Mouse (Mus musculus): ENCODE data around the gene Zdhhc6. TPM values are rescaled to one million over a fixed set of nuclear protein-coding genes. Genes with fewer than 3 reads are reported as not detected.

Gene Zdhhc6
- polyA plus RNA-seq, 1 experiment from 2014 or later: 103 TPM

GRCm38 (mm10) chr19:55319036-55319435, 3.2 kb upstream of the Zdhhc6 start:
- H3K27me3 ChIP-seq (ENCODE audit: control insufficient read depth, insufficient read depth, low read length): no peaks in the 10 kb centered on the region
- ATAC-seq (ENCODE audit: insufficient number of reproducible peaks, low FRiP score, low TSS enrichment, low read depth) (no peak), DNase-seq (ENCODE audit: low spot score) (no peak)
- no peak overlapping the region for H3K27ac ChIP-seq (replicated peaks; ENCODE audit: low read depth, low read length)
- H3K4me3 ChIP-seq (ENCODE audit: low read depth, low read length): no peak overlapping the region
- H3K9me3 ChIP-seq (ENCODE audit: control insufficient read depth, low read length): no peaks in the 10 kb centered on the region
- no peaks in the 10 kb centered on the region for H3K36me3 ChIP-seq (ENCODE audit: control insufficient read depth, insufficient read depth, low read length)
- no peak overlapping the region for H3K9ac ChIP-seq (ENCODE audit: low read length)
- peaks cover 6% of the 10 kb centered on the region for H3K4me1 ChIP-seq (ENCODE audit: control insufficient read depth, insufficient read depth, low read length)
- 80% methylated on average over 3 of the region's 3 CpGs for WGBS
- no peak overlapping the region for H3K4me2 ChIP-seq (ENCODE audit: low read depth, severe bottlenecking)

GRCm38 (mm10) chr19:55316901-55317300, 1.1 kb upstream of the Zdhhc6 start:
- Histone ChIP-seq H3K27me3 (ENCODE audit: control insufficient read depth, insufficient read depth, low read length) (no peaks in the 10 kb centered on the region), H3K27ac (replicated peaks; ENCODE audit: low read depth, low read length) (no peak overlapping the region), H3K36me3 (ENCODE audit: control insufficient read depth, insufficient read depth, low read length) (0 out of 2 replicates have a peak, but pooled peaks cover 1% of the 10 kb centered on the region), H3K4me1 (ENCODE audit: control insufficient read depth, insufficient read depth, low read length) (peaks cover 6% of the 10 kb centered on the region), H3K4me2 (ENCODE audit: low read depth, severe bottlenecking) (peak overlapping the region; percentile 87; the same call in 1 of the 2 replicates), H3K9me3 (ENCODE audit: control insufficient read depth, low read length) (no peaks in the 10 kb centered on the region), H3K4me3 (ENCODE audit: low read depth, low read length) (peak overlapping the region; percentile 68), H3K9ac (ENCODE audit: low read length) (no peak overlapping the region)
- ATAC-seq (ENCODE audit: insufficient number of reproducible peaks, low FRiP score, low TSS enrichment, low read depth): no peak
- WGBS: 63% methylated on average over 10 of the region's 10 CpGs
- DNase-seq (ENCODE audit: low spot score): no peak

DNA sequence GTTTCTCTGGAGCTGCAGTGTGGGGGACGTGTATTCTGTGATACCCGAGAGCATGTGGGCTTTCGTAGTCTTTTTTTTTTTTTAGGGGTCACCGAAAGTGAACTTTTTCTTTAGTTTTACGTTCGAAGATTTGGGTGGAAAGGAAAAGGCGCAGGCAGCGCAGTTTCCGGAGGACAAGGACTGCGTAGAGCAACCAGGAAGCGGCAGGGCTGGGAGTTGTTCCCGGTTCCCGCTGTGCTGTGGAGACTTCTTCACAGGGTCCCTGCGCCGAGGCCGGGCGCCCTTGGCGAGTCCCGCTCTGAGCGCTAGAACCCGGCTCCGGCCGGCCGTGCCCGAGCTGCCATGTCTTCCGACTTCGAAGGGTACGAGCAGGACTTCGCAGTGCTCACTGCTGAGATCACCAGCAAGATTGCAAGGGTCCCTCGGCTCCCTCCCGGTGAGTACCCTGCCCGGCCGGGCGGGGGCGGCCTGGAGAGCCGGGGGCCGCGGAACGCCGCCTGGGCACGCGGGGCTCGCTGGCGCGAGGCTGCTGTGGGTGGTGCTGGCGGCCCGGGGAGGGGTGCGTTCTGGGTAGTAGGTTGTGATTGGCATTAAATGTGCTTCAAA, 380 bp upstream of the Zdhhc6 start, which contains the start of gene Vti1a:
Gene Vti1a (plus strand): TSS at position 187 of the 606 bp plus-strand sequence.
- Histone ChIP-seq H3K27ac (replicated peaks; ENCODE audit: low read depth, low read length) (peak within 1 kb of the TSS; percentile 6; the same call in 1 of the 2 replicates), H3K4me1 (ENCODE audit: control insufficient read depth, insufficient read depth, low read length) (peaks cover 6% of the 10 kb centered on the region), H3K27me3 (ENCODE audit: control insufficient read depth, insufficient read depth, low read length) (no peaks in the 10 kb centered on the region), H3K9ac (ENCODE audit: low read length) (peak within 1 kb of the TSS; percentile 68), H3K4me2 (ENCODE audit: low read depth, severe bottlenecking) (peak within 1 kb of the TSS; percentile 87), H3K36me3 (ENCODE audit: control insufficient read depth, insufficient read depth, low read length) (peaks cover 2% of the 10 kb centered on the region; the same call in 1 of the 2 replicates), H3K9me3 (ENCODE audit: control insufficient read depth, low read length) (no peaks in the 10 kb centered on the region), H3K4me3 (ENCODE audit: low read depth, low read length) (peak within 1 kb of the TSS; percentile 68)
- DNase-seq (ENCODE audit: low spot score) (peak; percentile 93), ATAC-seq (ENCODE audit: insufficient number of reproducible peaks, low FRiP score, low TSS enrichment, low read depth) (peak; percentile 72; the same call in 1 of the 2 replicates)
- under 1% methylated on average over 48 of the region's 48 CpGs for WGBS

- no peak for ATAC-seq (ENCODE audit: insufficient number of reproducible peaks, low FRiP score, low TSS enrichment, low read depth)
- Histone ChIP-seq H3K36me3 (ENCODE audit: control insufficient read depth, insufficient read depth, low read length) (peaks cover 8% of the 10 kb centered on the region; the same call in 1 of the 2 replicates), H3K4me2 (ENCODE audit: low read depth, severe bottlenecking) (no peak overlapping the region), H3K27ac (replicated peaks; ENCODE audit: low read depth, low read length) (no peak overlapping the region), H3K9ac (ENCODE audit: low read length) (no peak overlapping the region), H3K4me1 (ENCODE audit: control insufficient read depth, insufficient read depth, low read length) (peaks cover 6% of the 10 kb centered on the region), H3K4me3 (ENCODE audit: low read depth, low read length) (no peak overlapping the region), H3K27me3 (ENCODE audit: control insufficient read depth, insufficient read depth, low read length) (no peaks in the 10 kb centered on the region), H3K9me3 (ENCODE audit: control insufficient read depth, low read length) (no peaks in the 10 kb centered on the region)
- WGBS: 95% methylated on average over 2 of the region's 2 CpGs
- no peak for DNase-seq (ENCODE audit: low spot score)
These were observed 2.2 kb downstream of the Zdhhc6 start for GRCm38 (mm10) chr19:55313649-55314048.

DNA sequence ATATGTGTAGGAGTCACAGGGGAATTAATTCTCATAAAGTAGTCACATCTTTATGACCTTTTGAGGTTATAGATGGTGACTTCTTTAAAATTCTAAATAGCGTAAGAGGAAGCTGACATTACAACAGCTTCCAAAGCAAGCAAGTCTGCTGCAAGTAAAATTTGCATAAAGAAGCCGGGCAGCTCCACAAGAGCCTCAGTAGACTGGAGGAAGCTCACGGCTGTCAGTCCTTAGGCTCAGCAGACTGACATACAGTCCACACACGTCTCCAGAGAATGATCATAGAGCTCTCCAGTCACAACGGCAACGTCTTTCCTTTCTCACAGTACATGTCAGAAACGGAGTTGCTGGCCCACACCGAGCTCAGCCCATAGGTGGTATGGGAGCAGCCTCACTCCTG, 4.0 kb downstream of the Zdhhc6 start:
- ATAC-seq (ENCODE audit: insufficient number of reproducible peaks, low FRiP score, low TSS enrichment, low read depth) (no peak), DNase-seq (ENCODE audit: low spot score) (no peak)
- Histone ChIP-seq H3K27me3 (ENCODE audit: control insufficient read depth, insufficient read depth, low read length) (no peaks in the 10 kb centered on the region), H3K36me3 (ENCODE audit: control insufficient read depth, insufficient read depth, low read length) (peaks cover 8% of the 10 kb centered on the region; the same call in 1 of the 2 replicates), H3K9ac (ENCODE audit: low read length) (no peak overlapping the region), H3K4me1 (ENCODE audit: control insufficient read depth, insufficient read depth, low read length) (peaks cover 6% of the 10 kb centered on the region), H3K27ac (replicated peaks; ENCODE audit: low read depth, low read length) (no peak overlapping the region), H3K4me3 (ENCODE audit: low read depth, low read length) (no peak overlapping the region), H3K9me3 (ENCODE audit: control insufficient read depth, low read length) (no peaks in the 10 kb centered on the region), H3K4me2 (ENCODE audit: low read depth, severe bottlenecking) (no peak overlapping the region)
- 90% methylated on average over 8 of the region's 8 CpGs for WGBS

- Histone ChIP-seq H3K27me3 (ENCODE audit: control insufficient read depth, insufficient read depth, low read length) (no peaks in the 10 kb centered on the region), H3K4me2 (ENCODE audit: low read depth, severe bottlenecking) (no peak overlapping the region), H3K9ac (ENCODE audit: low read length) (no peak overlapping the region), H3K27ac (replicated peaks; ENCODE audit: low read depth, low read length) (no peak overlapping the region), H3K4me3 (ENCODE audit: low read depth, low read length) (no peak overlapping the region), H3K36me3 (ENCODE audit: control insufficient read depth, insufficient read depth, low read length) (peaks cover 11% of the 10 kb centered on the region), H3K9me3 (ENCODE audit: control insufficient read depth, low read length) (no peaks in the 10 kb centered on the region), H3K4me1 (ENCODE audit: control insufficient read depth, insufficient read depth, low read length) (no peaks in the 10 kb centered on the region)
- DNase-seq (ENCODE audit: low spot score): no peak
- no peak for ATAC-seq (ENCODE audit: insufficient number of reproducible peaks, low FRiP score, low TSS enrichment, low read depth)
These were observed 10.8 kb downstream of the Zdhhc6 start for GRCm38 (mm10) chr19:55305024-55305423.

DNA sequence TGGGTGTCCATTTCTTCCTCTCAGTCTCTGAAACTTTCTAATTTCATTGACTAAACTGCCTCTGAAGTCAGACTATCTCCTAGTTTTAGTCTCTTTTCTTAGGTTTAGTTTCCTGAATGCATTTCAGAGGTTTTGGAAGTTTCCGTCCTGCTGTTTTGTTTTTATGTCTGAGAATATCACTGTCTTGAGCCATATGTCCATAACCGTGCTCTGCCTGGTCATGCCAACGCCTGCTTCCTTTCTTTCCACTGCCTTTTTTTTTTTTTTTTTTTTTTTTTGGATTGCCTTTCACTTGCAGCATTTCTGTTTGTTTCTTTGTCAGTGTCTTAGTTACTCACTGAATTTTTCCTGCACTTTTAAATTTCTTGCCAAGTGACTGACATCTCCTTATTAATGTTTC, 15.3 kb downstream of the Zdhhc6 start:
- no peaks in the 10 kb centered on the region for H3K4me1 ChIP-seq (ENCODE audit: control insufficient read depth, insufficient read depth, low read length)
- DNase-seq (ENCODE audit: low spot score) (no peak), ATAC-seq (ENCODE audit: insufficient number of reproducible peaks, low FRiP score, low TSS enrichment, low read depth) (no peak)
- H3K27ac ChIP-seq (replicated peaks; ENCODE audit: low read depth, low read length): no peak overlapping the region
- WGBS: 93% methylated on average over 3 of the region's 3 CpGs
- H3K36me3 ChIP-seq (ENCODE audit: control insufficient read depth, insufficient read depth, low read length): peaks cover 14% of the 10 kb centered on the region
- H3K27me3 ChIP-seq (ENCODE audit: control insufficient read depth, insufficient read depth, low read length): no peaks in the 10 kb centered on the region
- H3K9me3 ChIP-seq (ENCODE audit: control insufficient read depth, low read length): no peaks in the 10 kb centered on the region
- no peak overlapping the region for H3K4me2 ChIP-seq (ENCODE audit: low read depth, severe bottlenecking)
- no peak overlapping the region for H3K9ac ChIP-seq (ENCODE audit: low read length)
- H3K4me3 ChIP-seq (ENCODE audit: low read depth, low read length): no peak overlapping the region

DNA sequence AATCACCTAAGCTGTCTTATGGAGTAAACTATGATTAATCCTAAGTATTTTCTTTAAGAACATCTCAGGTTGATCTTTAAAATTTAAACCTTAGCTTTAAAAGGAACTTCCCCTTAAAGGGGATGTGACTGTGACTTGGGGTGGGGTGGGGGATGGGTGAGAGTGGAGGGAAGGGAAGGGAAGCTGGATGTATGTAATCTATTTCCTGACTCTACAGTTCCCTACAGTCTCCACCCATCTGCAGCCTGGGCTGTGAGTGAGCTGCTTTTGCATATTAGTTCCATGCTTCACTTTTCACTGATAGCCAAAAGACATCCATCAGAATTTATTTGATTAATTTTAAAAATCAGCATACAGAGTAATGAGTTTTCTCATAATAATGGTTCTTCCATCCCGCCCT, 16.5 kb downstream of the Zdhhc6 start:
- Histone ChIP-seq H3K9me3 (ENCODE audit: control insufficient read depth, low read length) (no peaks in the 10 kb centered on the region), H3K4me1 (ENCODE audit: control insufficient read depth, insufficient read depth, low read length) (no peaks in the 10 kb centered on the region), H3K4me3 (ENCODE audit: low read depth, low read length) (no peak overlapping the region), H3K27ac (replicated peaks; ENCODE audit: low read depth, low read length) (no peak overlapping the region), H3K9ac (ENCODE audit: low read length) (no peak overlapping the region), H3K36me3 (ENCODE audit: control insufficient read depth, insufficient read depth, low read length) (peaks cover 18% of the 10 kb centered on the region), H3K27me3 (ENCODE audit: control insufficient read depth, insufficient read depth, low read length) (no peaks in the 10 kb centered on the region), H3K4me2 (ENCODE audit: low read depth, severe bottlenecking) (no peak overlapping the region)
- no peak for ATAC-seq (ENCODE audit: insufficient number of reproducible peaks, low FRiP score, low TSS enrichment, low read depth)
- WGBS: 95% methylated on average over 1 of the region's 1 CpGs
- DNase-seq (ENCODE audit: low spot score): no peak

GRCm38 (mm10) chr19:55297961-55298360, 17.9 kb downstream of the Zdhhc6 start:
- Histone ChIP-seq H3K27ac (replicated peaks; ENCODE audit: low read depth, low read length) (no peak overlapping the region), H3K4me2 (ENCODE audit: low read depth, severe bottlenecking) (no peak overlapping the region), H3K4me3 (ENCODE audit: low read depth, low read length) (no peak overlapping the region), H3K27me3 (ENCODE audit: control insufficient read depth, insufficient read depth, low read length) (no peaks in the 10 kb centered on the region), H3K9me3 (ENCODE audit: control insufficient read depth, low read length) (no peaks in the 10 kb centered on the region), H3K36me3 (ENCODE audit: control insufficient read depth, insufficient read depth, low read length) (peaks cover 14% of the 10 kb centered on the region), H3K9ac (ENCODE audit: low read length) (no peak overlapping the region), H3K4me1 (ENCODE audit: control insufficient read depth, insufficient read depth, low read length) (no peaks in the 10 kb centered on the region)
- WGBS: 90% methylated on average over 5 of the region's 5 CpGs
- ATAC-seq (ENCODE audit: insufficient number of reproducible peaks, low FRiP score, low TSS enrichment, low read depth): no peak
- DNase-seq (ENCODE audit: low spot score): no peak
